Mouse (Mus musculus): ENCODE results near the gene Fbxl13.

DNA sequence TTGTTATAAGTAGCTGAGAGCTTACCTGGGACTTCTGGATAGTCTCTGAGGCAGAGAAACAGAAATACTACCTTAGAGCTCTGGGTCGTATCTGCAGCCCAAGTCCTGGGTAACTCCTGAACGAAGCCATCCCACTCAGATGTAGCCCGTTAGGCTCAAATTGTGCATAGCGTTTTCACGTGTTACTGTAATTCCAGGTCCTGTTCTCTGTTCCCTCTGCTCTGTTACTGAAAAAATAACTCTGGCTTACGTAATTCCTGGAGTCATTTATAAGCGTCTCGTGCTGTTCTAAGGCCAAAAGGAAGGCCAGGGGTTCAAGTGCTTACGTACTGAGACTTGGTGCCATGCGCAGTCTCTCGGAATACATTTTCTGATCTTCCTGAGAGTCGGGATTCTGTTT lies 177.3 kb downstream of the Fbxl13 start:
- TF ChIP-seq POLR2A (IDR thresholded peaks at IDR 0.05; ENCODE audit: insufficient read depth, low read length) (no peak), CTCF (IDR thresholded peaks at IDR 0.05; ENCODE audit: low read depth, low read length) (no peak), EP300 (IDR thresholded peaks at IDR 0.05; ENCODE audit: insufficient read depth, low read depth, low read length) (no peak)
